Mouse (Mus musculus) heart, embryonic 16.5 days (tissue): Measurements from ENCODE around the gene Slc1a3. TPM values are rescaled to one million over a fixed set of nuclear protein-coding genes. Genes with fewer than 3 reads are reported as not detected.

ENCODE experiments used
- ATAC-seq: fragments of 200-750 bp; cut with Nextera tagmentation; replicated peaks from 2 replicates; pipeline ENCODE4 v1.8.0; 2017; ENCODE audit warnings: moderate number of reproducible peaks; ENCODE audit not compliant: insufficient read depth, low FRiP score; ENCODE audit errors: extremely low read depth
- H3K27ac ChIP-seq: fragments of 300-500 bp; sonication (generic); 2 replicates; pipeline ENCODE4 v1.5.1; 2014; ENCODE audit warnings: mild to moderate bottlenecking, low read length, control low read depth, moderate library complexity
- H3K27me3 ChIP-seq: fragments of 300-500 bp; sonication (generic); 2 replicates; pipeline ENCODE4 v1.6.1; 2014; ENCODE audit warnings: low read length, mixed read lengths; ENCODE audit not compliant: control insufficient read depth, insufficient read depth
- H3K36me3 ChIP-seq: fragments of 300-500 bp; sonication (generic); 2 replicates; pipeline ENCODE4 v1.6.1; 2014; ENCODE audit not compliant: control insufficient read depth, insufficient read depth
- H3K4me1 ChIP-seq: fragments of 300-500 bp; sonication (generic); 2 replicates; pipeline ENCODE4 v1.6.1; 2014; ENCODE audit warnings: low read length, mixed read lengths; ENCODE audit not compliant: control insufficient read depth, insufficient read depth
- H3K4me2 ChIP-seq: fragments of 300-500 bp; sonication (generic); 2 replicates; pipeline ENCODE4 v1.6.1; 2014; ENCODE audit warnings: low read depth, mild to moderate bottlenecking, control low read depth, low read length
- H3K4me3 ChIP-seq: fragments of 300-500 bp; sonication (generic); 2 replicates; pipeline ENCODE4 v1.5.1; 2014; ENCODE audit warnings: mild to moderate bottlenecking, control low read depth, low read length
- H3K9ac ChIP-seq: fragments of 300-500 bp; sonication (generic); 2 replicates; pipeline ENCODE4 v1.6.1; 2014; ENCODE audit warnings: low read length, control low read depth
- H3K9me3 ChIP-seq: fragments of 300-500 bp; sonication (generic); replicated peaks from 2 replicates; pipeline ENCODE4 v1.6.1; 2016; ENCODE audit warnings: low read length; ENCODE audit not compliant: control insufficient read depth
- WGBS: fragments of 180-500 bp; shearing (Covaris S2); extraction: QIAGEN DNeasy Blood & Tissue Kit; methylation state at CpG from one replicate; pipeline ENCODE4 v1.1.7; 2014; 5-methylcytosine and 5-hydroxymethylcytosine counted together
- polyA plus RNA-seq: library from polyadenylated mRNA; unstranded; fragments of >200 nt; fragmentation: Nextera tagmentation; extraction: Ambion mirVana; gene quantifications from 2 replicates; pipeline ENCODE4 v1.2.1, GENCODE M21; 2015

Gene Slc1a3
- polyA plus RNA-seq, 1 experiment from 2014 or later: 15.2 TPM

DNA sequence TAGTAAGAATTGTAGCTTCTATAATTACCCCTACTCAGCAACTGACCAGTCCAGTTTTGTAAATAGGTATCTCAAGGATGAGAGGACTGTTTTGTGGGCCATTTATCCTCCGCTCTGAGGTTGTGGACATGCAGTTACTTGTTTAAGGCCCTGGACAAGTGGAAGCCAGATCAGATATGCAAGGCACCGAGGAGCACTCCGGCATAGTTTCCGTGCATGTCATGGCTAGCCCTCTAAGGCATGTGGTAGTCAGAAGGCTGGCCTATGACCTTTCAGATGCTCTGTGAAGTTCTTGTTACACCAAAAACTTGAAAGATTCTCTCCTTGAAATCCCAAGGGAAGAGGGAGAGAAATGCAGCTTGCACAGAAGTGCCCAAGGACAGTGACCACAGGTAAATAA is 23.7 kb downstream of the Slc1a3 start:
- no peak overlapping the region for H3K27ac ChIP-seq
- no peak overlapping the region for H3K4me3 ChIP-seq

DNA sequence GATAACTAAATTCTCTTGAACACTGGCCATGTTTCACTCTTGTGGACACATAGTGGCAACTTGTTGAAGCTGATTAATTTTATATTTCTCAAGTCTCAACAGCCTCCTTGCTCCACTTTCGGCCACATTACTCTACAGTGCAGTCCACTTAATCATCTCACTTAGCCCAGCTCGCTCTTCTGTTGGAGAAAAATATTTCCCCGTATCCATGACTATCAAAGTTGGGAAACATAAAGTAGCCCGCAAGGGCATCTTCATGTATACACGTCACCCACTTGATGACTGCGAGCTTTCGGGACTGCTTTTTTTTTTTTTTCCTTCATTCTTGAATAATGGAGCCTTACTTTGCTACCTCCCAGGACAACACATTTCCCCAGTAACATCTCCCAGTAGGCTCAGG is 25.1 kb downstream of the Slc1a3 start:
- no peaks in the 10 kb centered on the region for H3K27me3 ChIP-seq
- H3K4me1 ChIP-seq: peaks cover 11% of the 10 kb centered on the region; the same call in 1 of the 2 replicates
- H3K27ac ChIP-seq: no peak overlapping the region
- no peaks in the 10 kb centered on the region for H3K36me3 ChIP-seq
- H3K9ac ChIP-seq: no peak overlapping the region
- ATAC-seq: no peak
- WGBS: 86% methylated on average over 7 of the region's 7 CpGs
- H3K4me2 ChIP-seq: no peak overlapping the region
- no peaks in the 10 kb centered on the region for H3K9me3 ChIP-seq
- H3K4me3 ChIP-seq: no peak overlapping the region

More for the DNA sequence above, 23.7 kb downstream of the Slc1a3 start:
- H3K4me1 ChIP-seq: peaks cover 8% of the 10 kb centered on the region; the same call in 1 of the 2 replicates
- H3K36me3 ChIP-seq: no peaks in the 10 kb centered on the region
- no peaks in the 10 kb centered on the region for H3K27me3 ChIP-seq
- no peaks in the 10 kb centered on the region for H3K9me3 ChIP-seq
- ATAC-seq: no peak
- no peak overlapping the region for H3K4me2 ChIP-seq
- H3K9ac ChIP-seq: no peak overlapping the region
- WGBS: 50% methylated on average over 4 of the region's 4 CpGs

DNA sequence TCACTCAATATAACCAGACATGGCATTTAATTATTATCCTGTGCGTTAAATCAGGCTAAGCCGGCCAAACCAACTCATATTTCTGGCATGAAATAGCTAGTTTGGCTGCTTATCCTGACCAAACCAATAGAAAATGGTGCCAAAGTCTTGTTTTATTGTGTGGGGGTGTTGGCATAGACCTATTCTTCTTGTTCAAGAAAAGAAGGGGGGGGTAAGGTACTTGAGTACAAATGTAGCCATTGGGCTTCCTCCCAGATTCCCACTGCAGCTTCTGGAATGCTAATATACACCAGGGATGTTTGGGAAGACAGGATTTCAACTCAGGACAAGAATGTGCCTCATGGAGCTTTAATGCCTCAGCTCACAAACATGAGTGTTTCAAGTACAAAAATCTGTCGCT is 26.3 kb downstream of the Slc1a3 start:
- WGBS: 77% methylated on average over 3 of the region's 3 CpGs
- Histone ChIP-seq H3K4me1 (peaks cover 11% of the 10 kb centered on the region; the same call in 1 of the 2 replicates), H3K27me3 (no peaks in the 10 kb centered on the region), H3K4me3 (no peak overlapping the region), H3K4me2 (no peak overlapping the region), H3K9me3 (no peaks in the 10 kb centered on the region), H3K9ac (no peak overlapping the region), H3K36me3 (no peaks in the 10 kb centered on the region), H3K27ac (no peak overlapping the region)
- ATAC-seq: no peak

DNA sequence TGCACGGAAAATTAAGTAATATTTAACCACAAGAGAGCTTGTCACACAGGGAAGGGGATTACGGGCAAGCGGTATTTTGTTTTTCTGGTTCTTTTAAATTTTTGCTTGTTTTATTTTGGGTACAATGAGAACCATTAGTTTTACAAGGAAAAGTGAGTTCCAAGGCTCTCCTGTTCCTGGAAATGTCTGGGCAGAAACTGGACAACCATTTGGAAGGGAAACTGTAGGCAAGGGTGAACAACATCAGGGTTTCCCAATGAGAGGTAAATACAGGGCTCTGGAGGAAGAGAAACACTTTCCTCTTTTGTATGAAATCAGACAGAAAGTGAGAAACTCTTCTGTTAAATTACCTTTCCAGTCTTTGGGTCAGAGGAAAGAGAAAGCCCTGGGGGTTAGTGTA is 27.7 kb downstream of the Slc1a3 start:
- Histone ChIP-seq H3K4me1 (peaks cover 11% of the 10 kb centered on the region; the same call in 1 of the 2 replicates), H3K4me3 (no peak overlapping the region), H3K4me2 (no peak overlapping the region), H3K27me3 (no peaks in the 10 kb centered on the region), H3K9ac (no peak overlapping the region), H3K27ac (no peak overlapping the region), H3K9me3 (no peaks in the 10 kb centered on the region), H3K36me3 (no peaks in the 10 kb centered on the region)
- WGBS: 89% methylated on average over 3 of the region's 3 CpGs
- no peak for ATAC-seq

DNA sequence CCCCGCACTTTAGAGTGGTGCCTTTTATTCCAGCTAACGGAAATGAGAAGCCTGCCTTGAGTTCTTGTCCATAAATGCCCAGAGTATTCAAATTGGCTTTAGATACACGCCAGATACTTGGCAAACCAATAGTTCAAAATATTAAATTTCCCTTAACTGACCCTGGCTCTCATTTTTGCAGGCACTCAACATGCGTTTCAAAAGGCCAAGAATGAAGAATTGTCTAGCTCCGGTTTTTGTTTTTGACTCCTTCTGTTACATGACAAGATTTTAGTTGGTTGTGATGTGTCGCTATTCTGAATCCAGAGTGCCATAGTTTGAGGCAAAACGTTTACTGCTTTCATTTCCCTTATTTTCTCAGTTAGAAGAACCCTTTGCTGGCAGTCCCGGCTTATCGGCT is 28.1 kb downstream of the Slc1a3 start:
- Histone ChIP-seq H3K9me3 (no peaks in the 10 kb centered on the region), H3K27me3 (no peaks in the 10 kb centered on the region), H3K4me1 (peaks cover 11% of the 10 kb centered on the region; the same call in 1 of the 2 replicates), H3K36me3 (no peaks in the 10 kb centered on the region), H3K4me2 (peak overlapping the region; percentile 5; the same call in 1 of the 2 replicates), H3K9ac (no peak overlapping the region), H3K4me3 (no peak overlapping the region), H3K27ac (no peak overlapping the region)
- WGBS: 66% methylated on average over 9 of the region's 9 CpGs
- no peak for ATAC-seq

DNA sequence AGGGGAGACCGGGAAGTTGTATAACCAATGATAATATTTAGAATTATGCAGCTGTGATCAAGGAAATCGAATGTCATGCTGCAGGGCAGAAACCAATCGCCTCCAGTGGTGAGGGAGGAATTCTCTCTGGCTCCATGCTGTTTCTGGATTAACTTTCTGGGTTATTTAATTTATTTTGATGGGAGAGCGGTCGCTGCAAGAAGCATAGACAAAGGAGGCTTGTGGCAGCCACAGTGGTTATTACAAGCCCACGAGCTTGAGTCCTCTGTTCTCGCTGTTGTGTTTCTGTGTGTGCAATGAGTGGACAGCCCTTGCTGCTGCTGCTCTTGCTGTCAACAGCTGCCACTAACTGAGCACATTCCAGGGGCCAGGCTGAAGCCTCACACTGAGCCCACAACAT is 28.6 kb downstream of the Slc1a3 start:
- ATAC-seq: no peak
- H3K27ac ChIP-seq: no peak overlapping the region
- no peaks in the 10 kb centered on the region for H3K9me3 ChIP-seq
- peaks cover 11% of the 10 kb centered on the region; the same call in 1 of the 2 replicates for H3K4me1 ChIP-seq
- H3K4me2 ChIP-seq: peak overlapping the region; percentile 5; the same call in 1 of the 2 replicates
- 64% methylated on average over 7 of the region's 7 CpGs for WGBS
- H3K36me3 ChIP-seq: no peaks in the 10 kb centered on the region
- H3K9ac ChIP-seq: no peak overlapping the region
- no peak overlapping the region for H3K4me3 ChIP-seq
- no peaks in the 10 kb centered on the region for H3K27me3 ChIP-seq

DNA sequence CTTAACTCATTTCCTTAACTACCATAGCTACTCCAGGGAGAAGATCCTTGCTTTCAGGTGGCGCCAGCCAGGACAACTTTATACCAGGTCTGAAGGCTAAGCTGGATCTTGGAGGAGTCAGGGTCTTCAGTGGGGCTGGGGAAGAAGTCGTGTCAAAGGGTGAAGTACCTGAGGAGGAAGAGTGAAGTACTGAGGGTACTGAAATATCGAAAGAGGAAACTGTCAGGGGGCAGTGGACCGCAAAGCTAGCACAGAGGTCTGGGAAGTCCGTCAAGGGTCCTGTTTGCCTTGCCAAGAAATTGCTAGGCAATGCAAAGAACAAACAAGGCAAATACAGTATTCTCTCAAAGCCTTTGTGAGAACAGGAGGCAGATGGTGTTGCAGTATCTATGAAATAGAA is 29.6 kb downstream of the Slc1a3 start:
- no peaks in the 10 kb centered on the region for H3K9me3 ChIP-seq
- no peak overlapping the region for H3K4me2 ChIP-seq
- H3K36me3 ChIP-seq: no peaks in the 10 kb centered on the region
- no peak overlapping the region for H3K27ac ChIP-seq
- WGBS: 79% methylated on average over 5 of the region's 5 CpGs
- H3K9ac ChIP-seq: no peak overlapping the region
- peaks cover 17% of the 10 kb centered on the region for H3K4me1 ChIP-seq
- ATAC-seq: no peak
- no peaks in the 10 kb centered on the region for H3K27me3 ChIP-seq
- H3K4me3 ChIP-seq: no peak overlapping the region

DNA sequence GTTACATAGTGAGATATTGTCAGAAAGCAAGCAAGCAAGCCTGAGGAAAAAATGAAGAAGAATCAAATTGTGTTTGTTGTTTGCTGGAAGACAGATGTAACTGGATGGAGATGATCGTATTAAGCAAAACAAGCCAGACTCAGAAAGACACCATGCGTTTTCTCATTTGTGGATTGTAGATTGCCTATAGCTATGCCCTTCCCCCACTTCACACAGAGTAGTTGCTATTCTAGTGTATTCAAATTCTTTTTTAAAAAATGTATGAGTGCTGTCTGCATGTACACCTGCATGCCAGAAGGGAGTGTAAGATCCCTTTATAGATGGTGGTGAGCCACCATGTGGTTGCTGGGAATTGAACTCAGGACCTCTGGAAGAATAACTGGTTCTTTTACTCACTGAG is 33.6 kb downstream of the Slc1a3 start:
- no peaks in the 10 kb centered on the region for H3K27me3 ChIP-seq
- H3K4me1 ChIP-seq: peaks cover 12% of the 10 kb centered on the region
- H3K9ac ChIP-seq: no peak overlapping the region
- H3K4me3 ChIP-seq: no peak overlapping the region
- H3K27ac ChIP-seq: 0 out of 2 replicates have a peak overlapping the region, but pooled peaks have one; percentile 7
- H3K4me2 ChIP-seq: no peak overlapping the region
- ATAC-seq: no peak
- WGBS: 87% methylated on average over 2 of the region's 2 CpGs
- H3K9me3 ChIP-seq: no peaks in the 10 kb centered on the region
- H3K36me3 ChIP-seq: no peaks in the 10 kb centered on the region

DNA sequence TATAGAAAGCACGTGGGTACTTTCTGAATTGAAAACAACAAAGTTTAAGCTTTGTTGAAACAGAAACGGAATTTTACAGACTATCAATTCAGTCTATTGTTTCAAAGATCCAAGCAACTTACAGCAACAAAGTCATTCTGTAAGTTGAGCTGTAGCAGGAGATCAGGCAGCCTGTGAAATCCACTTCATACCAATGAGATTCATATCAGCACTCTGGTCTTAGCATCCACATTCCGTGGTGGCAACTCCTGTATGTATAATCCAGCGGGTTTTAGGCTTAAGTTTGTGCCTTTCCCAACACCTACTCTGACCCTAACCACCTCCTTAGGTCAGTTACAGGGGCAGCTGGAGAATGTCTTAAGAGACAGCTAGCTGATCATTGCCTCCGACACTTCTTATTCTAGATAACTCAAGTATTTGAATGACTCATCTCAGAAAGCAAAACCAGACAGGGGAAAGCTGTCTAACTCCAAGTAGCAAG is 34.3 kb downstream of the Slc1a3 start:
- WGBS: 16% methylated on average over 5 of the region's 5 CpGs
- no peak for ATAC-seq
- Histone ChIP-seq H3K9ac (no peak overlapping the region), H3K4me2 (no peak overlapping the region), H3K27me3 (no peaks in the 10 kb centered on the region), H3K27ac (no peak overlapping the region), H3K9me3 (no peaks in the 10 kb centered on the region), H3K4me3 (no peak overlapping the region), H3K36me3 (no peaks in the 10 kb centered on the region), H3K4me1 (peaks cover 8% of the 10 kb centered on the region)
